Mouse (Mus musculus): Measurements from ENCODE around the gene Slc4a3.

Gene Slc4a3

DNA sequence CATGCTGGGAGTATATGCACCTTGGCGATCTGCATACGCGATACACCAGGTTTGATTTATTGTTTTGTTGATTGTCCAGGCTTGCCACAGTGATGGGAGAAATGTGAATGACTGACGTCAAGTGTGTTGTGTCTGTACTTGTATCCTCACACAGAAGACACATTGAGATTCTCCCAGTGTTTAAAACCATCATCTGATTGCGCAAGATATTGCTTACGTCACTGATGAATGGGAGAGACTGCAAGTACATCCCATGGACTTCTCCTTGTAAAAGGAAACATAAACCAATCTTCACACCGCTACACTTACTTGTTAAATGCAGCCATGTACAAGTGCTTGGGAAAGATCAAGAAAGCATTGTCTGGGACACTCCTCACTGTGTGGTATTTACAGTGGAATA is 62.2 kb downstream of the Slc4a3 start:
- DNase-seq, result no peak

DNA sequence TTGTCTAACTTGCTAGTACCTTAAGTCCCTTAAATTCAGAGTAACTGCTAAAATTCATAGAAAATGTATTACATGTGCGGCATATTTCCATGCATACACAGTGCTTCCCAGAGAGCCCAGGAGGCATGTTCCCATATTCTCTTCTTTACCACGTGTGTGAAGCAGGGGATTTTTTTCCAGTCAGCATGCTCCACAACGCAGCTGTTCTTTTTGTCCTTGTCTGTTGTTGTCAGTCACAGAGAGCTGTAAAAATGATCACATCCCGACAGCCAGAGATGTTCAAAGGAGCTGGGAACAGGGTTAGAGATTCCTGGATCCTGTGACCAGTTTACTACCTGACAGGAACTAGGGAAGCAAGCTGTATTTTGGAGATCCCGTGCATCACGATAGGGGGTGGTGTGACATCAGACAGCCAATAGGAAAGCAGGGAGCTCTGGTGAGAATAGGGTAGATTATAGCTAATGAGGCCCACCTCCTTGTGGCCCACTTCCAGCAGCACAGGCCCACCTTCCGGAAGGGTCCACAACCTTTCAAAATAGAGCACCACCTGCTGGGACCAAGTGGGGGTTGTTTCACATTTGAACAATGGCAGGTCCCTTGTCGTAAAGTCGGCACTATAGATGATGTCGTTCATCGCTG is 62.7 kb downstream of the Slc4a3 start:
- no peak for DNase-seq

DNA sequence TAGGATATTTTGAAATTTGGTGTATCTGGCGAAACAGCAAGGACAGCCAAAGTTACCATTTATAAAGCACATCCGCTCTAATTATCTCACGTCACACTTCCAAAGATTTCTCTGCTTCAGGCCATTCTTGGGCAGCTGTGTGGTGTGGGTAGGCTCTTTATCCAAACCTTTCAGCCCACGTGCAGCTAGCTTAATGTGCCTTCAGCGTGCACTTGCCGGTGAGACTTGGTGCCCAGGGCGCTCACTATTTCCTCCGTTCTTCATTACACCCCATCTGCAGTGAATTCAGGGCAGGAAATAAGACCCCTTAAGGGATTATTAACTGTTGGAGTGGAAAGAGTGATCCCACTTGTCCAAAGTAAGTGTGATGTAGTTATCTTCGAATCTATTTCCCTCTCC is 63.2 kb downstream of the Slc4a3 start:
- DNase-seq, result no peak

DNA sequence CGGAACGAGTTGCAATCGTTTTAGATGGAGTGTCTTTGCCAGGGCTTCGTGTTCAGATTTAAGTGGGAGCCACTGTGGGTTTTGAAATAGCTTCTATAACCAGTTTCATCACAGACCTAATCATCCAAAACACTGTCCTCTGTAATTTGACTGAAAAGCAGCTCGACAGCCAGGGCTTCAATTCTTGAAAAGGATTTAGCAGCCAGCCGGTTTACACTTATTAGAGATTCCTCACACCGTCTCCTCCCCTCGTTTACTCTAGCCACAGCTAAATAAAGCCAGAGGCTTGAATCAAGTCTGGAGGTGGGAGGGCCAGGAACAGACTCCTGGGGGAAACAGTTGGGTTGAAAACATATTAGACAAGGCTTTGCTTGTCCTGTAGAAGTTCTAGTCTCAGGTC is 64.5 kb downstream of the Slc4a3 start:
- DNase-seq, result no peak
